Mouse (Mus musculus) lung, postnatal 0 days (tissue): Measurements from ENCODE around the gene H2-Ob.

Experiments
- CTCF ChIP-seq: IDR thresholded peaks from 2 replicates; pipeline ENCODE4 v1.5.1; 2016; ENCODE audit warnings: antibody characterized with exemption, mild to moderate bottlenecking
- EP300 ChIP-seq: IDR thresholded peaks from 2 replicates; pipeline ENCODE4 v1.6.1; 2016; ENCODE audit warnings: antibody characterized with exemption, mild to moderate bottlenecking, control low read depth

- TF ChIP-seq CTCF, result no peak
- TF ChIP-seq EP300, result no peak
Observed at GRCm38 (mm10) chr17:34288131-34288530, 49.4 kb downstream of the H2-Ob start.
